Mouse (Mus musculus) T-cell, adult 2 months (primary cell): ENCODE results near the gene Gm45062.
"Not testable (repeated sequence)": the region's sequence is repeated elsewhere in the genome, so short reads cannot be mapped to it uniquely, and the experiment has no call there.

ENCODE experiments used
- DNase-seq: peaks from one replicate; pipeline ENCODE4 v3.0.0; 2022; ENCODE audit warnings: low spot score

Gm45062 gene

GRCm38 (mm10) chr6:8316201-8316600 lies 57.0 kb downstream of the Gm45062 start:
- DNase-seq = no peak

GRCm38 (mm10) chr6:8319591-8319990 lies 60.3 kb downstream of the Gm45062 start:
- DNase-seq = no peak

GRCm38 (mm10) chr6:8331496-8331895 lies 72.2 kb downstream of the Gm45062 start:
- not testable (repeated sequence) for DNase-seq

GRCm38 (mm10) chr6:8333380-8333779 lies 74.1 kb downstream of the Gm45062 start:
- no peak for DNase-seq

DNA sequence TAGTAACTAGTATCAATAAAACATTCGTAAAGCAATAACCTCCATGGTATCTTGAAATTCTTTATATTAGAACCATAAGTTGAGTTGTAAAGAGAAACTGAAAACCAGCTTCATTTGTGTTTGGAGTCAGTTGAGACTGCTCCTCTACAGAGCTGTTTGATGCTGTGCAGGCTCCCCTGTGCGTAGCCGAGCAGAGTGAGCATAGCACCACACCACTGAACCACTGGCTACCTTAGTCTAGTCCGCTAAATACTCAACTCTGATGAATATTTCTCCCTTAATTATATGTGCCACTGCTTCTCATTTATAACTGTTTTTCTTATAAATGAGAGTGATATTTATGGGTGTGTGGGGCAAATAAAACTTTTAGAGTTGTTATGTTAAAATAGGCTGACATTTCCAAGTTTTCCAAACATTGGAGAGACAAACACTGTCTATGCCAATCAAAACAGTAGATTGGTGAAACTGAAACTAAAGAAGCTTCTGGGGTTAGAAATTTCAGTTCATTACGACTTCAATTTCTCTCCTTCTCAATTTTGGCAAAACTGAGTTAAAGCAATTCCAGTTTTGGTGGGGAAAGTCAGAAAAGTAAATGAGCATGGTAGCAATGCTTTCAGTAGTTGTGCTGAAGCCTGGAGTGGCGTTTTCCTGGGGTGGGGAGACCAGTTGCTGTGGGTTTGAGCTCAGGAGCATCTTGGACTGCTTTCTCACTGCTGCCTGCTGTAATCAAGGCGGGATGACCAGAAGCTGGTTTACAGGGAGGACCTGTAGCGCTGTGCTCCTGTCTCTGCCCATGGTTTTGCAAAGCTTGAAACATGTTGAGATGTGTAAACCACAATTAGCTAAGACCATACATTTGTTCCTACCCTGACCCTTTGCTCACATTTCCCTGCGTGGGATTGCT lies 77.5 kb downstream of the Gm45062 start:
- DNase-seq = no peak

DNA sequence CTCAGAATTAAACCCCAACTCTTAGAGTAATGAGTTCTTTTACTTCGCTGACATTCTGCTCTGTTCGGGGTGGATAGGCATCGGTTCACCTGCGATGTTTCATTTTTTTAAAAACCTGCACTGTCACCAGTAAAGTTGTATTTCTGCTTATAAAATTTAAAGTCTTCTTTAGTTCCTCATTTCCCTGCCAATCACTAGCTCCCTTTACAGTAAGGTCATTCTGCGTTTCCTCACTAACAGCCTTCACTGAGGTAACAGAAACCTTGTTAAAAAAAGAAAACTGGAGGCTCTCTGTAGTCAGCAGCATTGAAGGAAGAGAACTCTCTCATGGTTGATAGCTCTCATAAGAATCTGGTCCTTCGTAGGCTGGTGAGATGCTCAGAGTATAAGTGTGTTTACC lies 80.2 kb downstream of the Gm45062 start:
- no peak for DNase-seq

DNA sequence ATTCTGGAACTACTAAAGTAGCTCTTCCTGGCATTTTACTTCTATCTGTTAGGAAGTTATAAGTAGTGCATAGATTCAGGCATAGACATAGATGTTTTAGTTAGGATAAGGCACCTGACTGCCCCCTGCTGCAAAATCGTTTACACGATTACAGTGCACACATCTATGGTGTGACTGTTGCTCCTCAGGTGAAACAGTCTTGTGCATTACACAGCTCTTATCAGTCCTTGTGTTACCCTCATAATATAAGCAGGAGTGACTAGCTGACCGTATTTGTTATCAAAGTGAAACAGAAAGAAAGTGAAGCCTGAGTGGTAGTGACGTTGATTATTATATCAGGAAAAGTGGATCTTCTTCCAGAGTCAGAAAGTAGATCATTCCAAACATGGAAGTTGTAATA lies 84.0 kb downstream of the Gm45062 start:
- DNase-seq = no peak

DNA sequence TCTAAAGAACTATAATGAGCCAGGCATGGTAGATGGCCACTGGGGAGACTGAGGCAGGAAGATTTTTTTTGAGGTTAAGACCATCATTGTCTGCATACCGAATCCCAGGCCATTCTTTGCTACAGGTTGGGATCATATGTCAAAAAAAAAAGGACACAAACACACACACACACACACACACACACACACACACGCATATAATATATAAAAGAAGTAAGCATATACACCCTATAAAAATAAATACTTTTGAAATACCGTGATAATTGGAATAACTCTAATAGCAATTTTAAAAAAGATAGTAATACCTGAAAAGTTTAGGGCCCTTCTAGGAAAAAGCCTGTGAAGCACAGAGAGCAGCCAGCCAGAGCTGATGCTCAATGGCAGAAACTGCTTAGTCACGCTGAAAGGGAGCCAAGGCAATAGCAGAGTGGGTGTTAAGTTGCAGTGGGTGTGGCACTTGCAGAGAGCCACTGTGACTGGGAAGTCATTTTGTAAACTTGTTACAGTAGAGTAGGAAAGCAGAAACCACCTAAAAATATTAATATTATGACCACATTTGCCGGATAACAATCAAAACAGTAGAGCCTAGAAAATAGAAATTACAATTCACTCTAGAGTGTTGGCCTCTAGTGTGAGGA lies 86.1 kb downstream of the Gm45062 start:
- DNase-seq = no peak

- DNase-seq = no peak
Observed at GRCm38 (mm10) chr6:8347154-8347553, 87.9 kb downstream of the Gm45062 start.

DNA sequence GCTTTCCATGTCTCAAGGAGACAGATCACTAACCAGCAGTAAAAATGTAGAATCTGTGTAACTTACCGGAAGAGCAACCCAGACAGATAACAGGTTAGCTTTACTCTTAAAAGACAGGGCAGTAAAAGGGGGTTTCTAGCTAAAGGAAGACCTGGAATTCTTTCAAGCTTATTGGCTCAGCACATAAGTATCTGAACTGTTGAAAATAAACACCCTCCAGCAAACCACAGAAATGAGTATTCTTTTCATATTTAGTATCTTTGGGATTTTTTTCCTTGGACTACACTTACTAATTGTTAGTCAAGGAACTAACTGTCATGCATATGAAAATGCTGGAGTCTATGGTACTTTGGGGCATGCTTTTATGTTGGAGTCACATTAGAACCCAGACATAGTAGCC lies 89.1 kb downstream of the Gm45062 start:
- DNase-seq = no peak

DNA sequence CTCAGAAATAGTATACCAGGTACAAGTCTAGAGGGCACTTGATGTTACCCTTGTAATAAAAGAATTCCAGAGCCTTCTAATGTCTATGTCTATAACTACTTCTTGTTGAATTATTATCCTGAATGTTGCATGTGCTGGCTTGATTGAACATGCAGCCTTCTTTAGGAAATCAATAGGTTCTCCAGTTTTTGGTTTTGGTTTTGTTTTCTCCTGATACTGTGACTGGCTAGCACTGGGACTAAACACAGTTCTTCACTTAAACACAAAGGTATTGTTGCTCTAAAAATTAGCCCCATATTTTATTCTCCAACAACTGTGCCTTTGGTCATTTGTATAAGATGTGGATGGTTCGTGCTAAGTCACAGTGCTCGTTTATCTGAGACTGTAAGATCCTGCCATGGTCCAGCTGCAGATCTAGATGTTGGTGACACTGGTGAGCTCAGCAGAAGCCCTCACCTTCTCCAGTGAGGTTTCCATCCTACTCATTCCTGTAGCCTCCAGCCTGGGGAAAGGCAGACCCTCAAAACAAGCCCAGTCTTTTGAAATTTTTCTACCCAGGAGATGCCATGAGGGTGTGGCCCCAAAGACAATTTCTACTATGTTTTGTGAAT lies 89.9 kb downstream of the Gm45062 start:
- no peak for DNase-seq

- no peak for DNase-seq
Observed at GRCm38 (mm10) chr6:8351507-8351906, 92.3 kb downstream of the Gm45062 start.

- no peak for DNase-seq
Observed at GRCm38 (mm10) chr6:8352533-8353168, 93.4 kb downstream of the Gm45062 start.

DNA sequence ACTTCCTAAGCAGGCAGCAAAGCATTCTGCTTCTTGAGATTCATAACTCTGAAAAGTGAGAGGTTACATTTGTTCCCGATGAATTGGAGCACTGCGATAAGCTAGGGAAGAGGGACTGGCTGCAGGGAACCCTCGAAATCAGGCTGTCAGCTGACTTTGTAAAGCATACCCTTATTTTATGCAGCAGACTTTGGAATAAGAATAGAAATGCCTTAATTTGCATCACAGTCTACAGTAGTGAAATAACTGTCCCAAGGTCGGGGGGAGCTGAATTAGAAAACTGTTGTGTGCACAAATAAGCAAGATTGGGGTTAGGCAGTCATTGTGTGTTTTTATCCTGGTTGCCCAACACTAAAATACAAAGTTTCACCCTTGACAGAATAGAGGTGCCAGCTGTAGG lies 94.2 kb downstream of the Gm45062 start:
- DNase-seq = no peak

- DNase-seq = no peak
Observed at GRCm38 (mm10) chr6:8354846-8355245, 95.6 kb downstream of the Gm45062 start.

DNA sequence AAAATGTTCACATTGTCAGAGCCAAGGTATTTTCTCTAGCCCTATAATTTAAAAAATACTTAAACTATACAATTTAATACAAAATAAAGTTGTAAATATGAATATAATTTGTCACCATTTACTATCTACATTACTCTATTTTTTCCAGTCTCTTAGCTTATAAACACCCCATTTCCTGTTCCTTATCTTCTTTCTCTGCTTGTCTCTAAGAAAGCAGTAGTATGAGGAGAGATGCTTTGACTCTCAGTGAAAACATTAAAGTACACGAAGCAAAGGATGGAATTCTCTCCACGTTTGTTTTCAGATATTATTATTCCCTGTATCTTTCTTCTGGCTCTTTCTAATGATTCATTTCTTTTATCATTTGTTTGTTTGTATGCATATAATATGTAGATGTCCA lies 99.0 kb downstream of the Gm45062 start:
- DNase-seq = no peak

- DNase-seq = no peak
Observed at GRCm38 (mm10) chr6:8358782-8359181, 99.5 kb downstream of the Gm45062 start.

GRCm38 (mm10) chr6:8360805-8361204 lies 101.6 kb downstream of the Gm45062 start:
- no peak for DNase-seq

GRCm38 (mm10) chr6:8364033-8364756 lies 104.9 kb downstream of the Gm45062 start:
- DNase-seq = no peak

DNA sequence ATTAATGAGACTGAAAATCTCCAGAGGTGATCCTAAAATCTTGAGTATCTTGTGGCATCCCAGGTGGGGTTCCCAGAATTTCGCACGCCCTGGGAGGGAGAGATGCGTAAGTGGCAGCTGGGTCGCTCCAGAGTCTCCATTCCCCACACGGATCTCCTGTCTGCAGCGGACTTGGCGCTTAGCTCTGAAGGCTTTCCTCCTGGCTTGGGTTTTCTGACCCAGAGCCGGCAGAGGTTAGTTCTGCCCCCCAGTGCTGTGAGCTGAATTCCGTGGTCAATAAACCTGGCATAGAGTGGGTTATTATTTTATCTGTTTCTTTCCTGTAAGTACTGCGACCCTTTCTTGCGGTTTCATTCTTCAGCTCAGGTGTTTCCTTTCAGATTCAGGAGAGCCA lies 105.5 kb downstream of the Gm45062 start:
- no peak for DNase-seq

DNA sequence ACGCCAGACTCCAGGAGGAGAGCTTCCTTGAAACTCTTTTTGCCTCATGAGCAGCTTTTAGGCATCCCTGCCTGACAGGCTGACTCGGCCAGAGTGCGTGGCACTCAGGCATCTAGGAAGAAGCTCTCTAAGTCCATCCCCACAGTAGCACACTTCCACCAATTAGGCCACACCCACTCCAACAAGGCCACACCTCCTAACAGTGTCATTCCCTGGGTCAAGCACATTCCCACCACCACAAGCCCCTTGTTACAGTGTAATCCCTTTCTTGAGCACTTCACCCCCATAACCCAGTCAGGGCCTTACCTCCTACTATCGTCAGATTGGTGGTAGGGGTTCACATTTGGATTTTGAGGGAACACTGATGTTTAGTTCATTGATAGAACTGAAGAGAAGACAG lies 108.4 kb downstream of the Gm45062 start:
- DNase-seq = no peak
